Mouse (Mus musculus): Measurements from ENCODE around the gene Rmi1. TPM values are rescaled to one million over a fixed set of nuclear protein-coding genes. Genes with fewer than 3 reads are reported as not detected.

Gene Rmi1
- total RNA-seq (2012; rRNA removed) (13.9 and 15.5 TPM in 2 replicates), polyA plus RNA-seq (2012; ENCODE audit: insufficient read depth in 1 of 2, insufficient read length in 2 of 2, low read depth in 1 of 2, low replicate concordance in 2 of 2, missing spikeins in 1 of 2) (10 to 100 TPM in 1 of 2 experiments, not detected in 1; 21.4 TPM)

- H3K4me3 ChIP-seq (ENCODE audit: control insufficient read depth in 1 of 2, insufficient read depth in 1 of 2, low read depth in 2 of 2, low read length in 2 of 2): peak within 1 kb of the TSS; percentile 89 to 92
- no peaks in the 10 kb centered on the region for H3K27me3 ChIP-seq (ENCODE audit: control insufficient read depth in 1 of 2, insufficient read depth in 2 of 2, low read length in 2 of 2)
- H3K9me3 ChIP-seq (replicated peaks; ENCODE audit: insufficient read depth, low read length): no peaks in the 10 kb centered on the region
- peaks cover 6 to 17% of the 10 kb centered on the region in 2 experiments for H3K4me1 ChIP-seq (ENCODE audit: control insufficient read depth in 1 of 2, insufficient read depth in 2 of 2, low read length in 2 of 2)
- H3K79me2 ChIP-seq (ENCODE audit: control insufficient read depth, insufficient read depth, low read length, poor library complexity): peaks cover 60% of the 10 kb centered on the region
- H3K27ac ChIP-seq (ENCODE audit: control insufficient read depth, low read depth, low read length): peak within 1 kb of the TSS; percentile 96
- DNase-seq (ENCODE audit: low read depth, low spot score): peak; percentile 98
- peak within 1 kb of the TSS; percentile 100 for H3K9ac ChIP-seq (ENCODE audit: control insufficient read depth, low read depth, low read length, poor library complexity, severe bottlenecking)
- peaks cover 31 to 41% of the 10 kb centered on the region in 2 experiments for H3K36me3 ChIP-seq (ENCODE audit: control insufficient read depth in 1 of 2, insufficient read depth in 2 of 2, low read length in 2 of 2)
- no peak for TF ChIP-seq NRF1 (IDR thresholded peaks at IDR 0.05; ENCODE audit: insufficient read depth, low read depth, low read length, poor library complexity, severe bottlenecking)
- peak; percentile 94 for TF ChIP-seq USF1 (IDR thresholded peaks at IDR 0.05; ENCODE audit: low read depth, low read length)
- no peak for TF ChIP-seq MEF2A (IDR thresholded peaks at IDR 0.05; ENCODE audit: extremely low read depth, insufficient replicate concordance, low read depth, low read length, poor library complexity, severe bottlenecking)
- peak; percentile 96 for TF ChIP-seq POLR2AphosphoS2 (IDR thresholded peaks at IDR 0.05; ENCODE audit: low read length)
- TF ChIP-seq MAZ (IDR thresholded peaks at IDR 0.05; ENCODE audit: low read depth, low read length): peak; percentile 92
- no peak for TF ChIP-seq UBTF (IDR thresholded peaks at IDR 0.05; ENCODE audit: borderline replicate concordance, insufficient read depth, low read depth, low read length)
- peak; percentile 87 for TF ChIP-seq TBP (IDR thresholded peaks at IDR 0.05; ENCODE audit: low read depth, low read length)
- TF ChIP-seq USF2 (IDR thresholded peaks at IDR 0.05; ENCODE audit: borderline replicate concordance in 1 of 2, insufficient read depth in 1 of 2, low read depth in 1 of 2, low read length in 2 of 2): 0 out of 4 replicates have a peak, but pooled peaks of 1 of the 2 experiments have one; percentile 48
- 0 out of 2 replicates have a peak, but pooled peaks have one; percentile 31 for TF ChIP-seq POLR2AphosphoS5 (IDR thresholded peaks at IDR 0.05; ENCODE audit: borderline replicate concordance, low read depth, low read length)
- TF ChIP-seq JUND (IDR thresholded peaks at IDR 0.05; ENCODE audit: low read depth, low read length): no peak
- peak; percentile 37 for TF ChIP-seq TCF12 (IDR thresholded peaks at IDR 0.05; ENCODE audit: low read depth, low read length)
- TF ChIP-seq BHLHE40 (IDR thresholded peaks at IDR 0.05; ENCODE audit: borderline replicate concordance, low read depth, low read length): peak; percentile 99
- peak; percentile 86 for TF ChIP-seq HCFC1 (IDR thresholded peaks at IDR 0.05; ENCODE audit: low read depth, low read length)
- peak; percentile 94 to 96 for TF ChIP-seq POLR2A (IDR thresholded peaks at IDR 0.05; ENCODE audit: control insufficient read depth in 1 of 2, insufficient read depth in 1 of 2, low read depth in 1 of 2, low read length in 2 of 2, poor library complexity in 1 of 2)
- TF ChIP-seq MYB (IDR thresholded peaks at IDR 0.05; ENCODE audit: low read depth, low read length): no peak
- peak; percentile 76; the same call in 1 of the 2 replicates for TF ChIP-seq E2F4 (IDR thresholded peaks at IDR 0.05; ENCODE audit: borderline replicate concordance, low read depth, low read length)
- TF ChIP-seq RAD21 (IDR thresholded peaks at IDR 0.05; ENCODE audit: low read depth, low read length): no peak
- TF ChIP-seq EP300 (IDR thresholded peaks at IDR 0.05; ENCODE audit: low read depth in 1 of 2, low read length in 2 of 2): no peak; a peak in 2 of 4 replicates
- TF ChIP-seq CTCF (IDR thresholded peaks at IDR 0.05 in 2 of 3, conservative IDR thresholded peaks at IDR 0.05 in 1 of 3; ENCODE audit: control insufficient read depth in 1 of 3, insufficient read depth in 1 of 3, low read depth in 2 of 3, low read length in 3 of 3, poor library complexity in 1 of 3, severe bottlenecking in 1 of 3): no peak
- peak; percentile 81 for TF ChIP-seq MXI1 (IDR thresholded peaks at IDR 0.05; ENCODE audit: low read depth, low read length)
- TF ChIP-seq CHD1 (IDR thresholded peaks at IDR 0.05; ENCODE audit: low read depth, low read length): no peak
- peak; percentile 89 for TF ChIP-seq MAX (IDR thresholded peaks at IDR 0.05; ENCODE audit: low read length)
- peak; percentile 94 for TF ChIP-seq NELFE (IDR thresholded peaks at IDR 0.05; ENCODE audit: low read depth, low read length)
- TF ChIP-seq GATA1 (IDR thresholded peaks at IDR 0.05; ENCODE audit: low read depth, low read length): no peak
- TF ChIP-seq ETS1 (IDR thresholded peaks at IDR 0.05; ENCODE audit: low read depth, low read length): 0 out of 2 replicates have a peak, but pooled peaks have one; percentile 27
- TF ChIP-seq ELF1 (IDR thresholded peaks at IDR 0.05; ENCODE audit: low read depth, low read length): no peak
- TF ChIP-seq CHD2 (IDR thresholded peaks at IDR 0.05; ENCODE audit: low read length): peak; percentile 96
- no peak for TF ChIP-seq GABPA (IDR thresholded peaks at IDR 0.05; ENCODE audit: low read depth, low read length)
- 0 out of 2 replicates have a peak, but pooled peaks have one; percentile 42 for TF ChIP-seq MYC (IDR thresholded peaks at IDR 0.05; ENCODE audit: low read depth, low read length)
- no peak for TF ChIP-seq ZC3H11A (IDR thresholded peaks at IDR 0.05; ENCODE audit: low read depth, low read length)
- TF ChIP-seq RCOR1 (IDR thresholded peaks at IDR 0.05; ENCODE audit: low read depth, low read length): no peak
- peak; percentile 76 for TF ChIP-seq SIN3A (IDR thresholded peaks at IDR 0.05; ENCODE audit: low read length)
- no peak for TF ChIP-seq ZKSCAN1 (IDR thresholded peaks at IDR 0.05; ENCODE audit: low read depth, low read length)
- TF ChIP-seq KAT2A (conservative IDR thresholded peaks at IDR 0.05; ENCODE audit: low read depth, low read length): no peak; the same call in 1 of the 2 replicates
- no peak for TF ChIP-seq MAFK (IDR thresholded peaks at IDR 0.05; ENCODE audit: borderline replicate concordance, low read depth, low read length)
Measured at GRCm38 (mm10) chr13:58402003-58402743, at the start of gene Rmi1. Gene Rmi1 (plus strand): TSS chr13:58402248.

All from MEL (cell line).